Mouse (Mus musculus): ENCODE measurements at regions not wholly inside any gene's neighbourhood (a gene's known extent, or its start where the extent isn't known, plus 50 kb on each side); places are given as distances from the start of the nearest gene placed in this dataset.
A peak's percentile ranks its signal among the peaks of the same experiment; 100 is the strongest.

GRCm38 (mm10) chr13:53996867-53997266 lies 58.6 kb downstream of the Drd1 start:
- DNase-seq (ENCODE audit: low read depth, low spot score), result no peak

GRCm38 (mm10) chr13:53992863-53993451 lies 62.5 kb downstream of the Drd1 start:
- no peak for DNase-seq (ENCODE audit: low read depth, low spot score)

GRCm38 (mm10) chr13:53979226-53979625 lies 76.3 kb downstream of the Drd1 start:
- no peak for DNase-seq (ENCODE audit: low read depth, low spot score)

GRCm38 (mm10) chr13:53969421-53969820 lies 86.1 kb downstream of the Drd1 start:
- no peak for DNase-seq (ENCODE audit: low read depth, low spot score)

- no peak for DNase-seq (ENCODE audit: low read depth, low spot score)
Measured at GRCm38 (mm10) chr13:53956167-53956566, 99.3 kb downstream of the Drd1 start.

GRCm38 (mm10) chr13:53948056-53948455 lies 107.4 kb downstream of the Drd1 start:
- peak; percentile 79 for DNase-seq (ENCODE audit: low read depth, low spot score)

GRCm38 (mm10) chr13:53945681-53946080 lies 109.8 kb downstream of the Drd1 start:
- no peak for DNase-seq (ENCODE audit: low read depth, low spot score)

GRCm38 (mm10) chr13:53941005-53941747 lies 114.3 kb downstream of the Drd1 start:
- DNase-seq (ENCODE audit: low read depth, low spot score), result no peak

GRCm38 (mm10) chr13:53935174-53935699 lies 120.3 kb downstream of the Drd1 start:
- no peak for DNase-seq (ENCODE audit: low read depth, low spot score)

GRCm38 (mm10) chr13:53934457-53934856 lies 121.0 kb downstream of the Drd1 start:
- no peak for DNase-seq (ENCODE audit: low read depth, low spot score)

- DNase-seq (ENCODE audit: low read depth, low spot score), result no peak
Measured at GRCm38 (mm10) chr13:53926128-53926527, 129.4 kb downstream of the Drd1 start.

- no peak for DNase-seq (ENCODE audit: low read depth, low spot score)
Measured at GRCm38 (mm10) chr13:53924433-53924832, 131.1 kb downstream of the Drd1 start.

GRCm38 (mm10) chr13:53923721-53924374 lies 131.7 kb downstream of the Drd1 start:
- DNase-seq (ENCODE audit: low read depth, low spot score), result no peak

GRCm38 (mm10) chr13:53921796-53922195 lies 133.7 kb downstream of the Drd1 start:
- no peak for DNase-seq (ENCODE audit: low read depth, low spot score)

- no peak for DNase-seq (ENCODE audit: low read depth, low spot score)
Measured at GRCm38 (mm10) chr13:53919851-53920381, 135.6 kb downstream of the Drd1 start.

- no peak for DNase-seq (ENCODE audit: low read depth, low spot score)
Measured at GRCm38 (mm10) chr13:53915456-53915855, 140.0 kb downstream of the Drd1 start.

- DNase-seq (ENCODE audit: low read depth, low spot score), result no peak
Measured at GRCm38 (mm10) chr13:53914434-53914833, 141.1 kb downstream of the Drd1 start.

- DNase-seq (ENCODE audit: low read depth, low spot score), result no peak
Measured at GRCm38 (mm10) chr13:53913501-53913900, 142.0 kb downstream of the Drd1 start.

- DNase-seq (ENCODE audit: low read depth, low spot score), result no peak
Measured at GRCm38 (mm10) chr13:53911846-53912245, 143.7 kb downstream of the Drd1 start.

- no peak for DNase-seq (ENCODE audit: low read depth, low spot score)
Measured at GRCm38 (mm10) chr13:53911261-53911660, 144.2 kb downstream of the Drd1 start.

GRCm38 (mm10) chr13:53910251-53910650 lies 145.3 kb downstream of the Drd1 start:
- no peak for DNase-seq (ENCODE audit: low read depth, low spot score)

- no peak for DNase-seq (ENCODE audit: low read depth, low spot score)
Measured at GRCm38 (mm10) chr13:53904471-53904870, 151.0 kb downstream of the Drd1 start.

All from ZHBTc4 (cell line).